Mouse (Mus musculus) embryonic fibroblast, embryonic 13.5 days (primary cell): Measurements from ENCODE around the gene Med17.

Source experiments
- CTCF ChIP-seq: IDR thresholded peaks from 2 replicates; pipeline ENCODE4 v1.5.1; 2011; ENCODE audit warnings: mild to moderate bottlenecking, control low read depth, low read length, moderate library complexity, borderline replicate concordance; ENCODE audit not compliant: insufficient read depth
- POLR2A ChIP-seq: IDR thresholded peaks from 2 replicates; pipeline ENCODE4 v1.6.1; 2011; ENCODE audit warnings: low read depth, mild to moderate bottlenecking, control low read depth, low read length, moderate library complexity

DNA sequence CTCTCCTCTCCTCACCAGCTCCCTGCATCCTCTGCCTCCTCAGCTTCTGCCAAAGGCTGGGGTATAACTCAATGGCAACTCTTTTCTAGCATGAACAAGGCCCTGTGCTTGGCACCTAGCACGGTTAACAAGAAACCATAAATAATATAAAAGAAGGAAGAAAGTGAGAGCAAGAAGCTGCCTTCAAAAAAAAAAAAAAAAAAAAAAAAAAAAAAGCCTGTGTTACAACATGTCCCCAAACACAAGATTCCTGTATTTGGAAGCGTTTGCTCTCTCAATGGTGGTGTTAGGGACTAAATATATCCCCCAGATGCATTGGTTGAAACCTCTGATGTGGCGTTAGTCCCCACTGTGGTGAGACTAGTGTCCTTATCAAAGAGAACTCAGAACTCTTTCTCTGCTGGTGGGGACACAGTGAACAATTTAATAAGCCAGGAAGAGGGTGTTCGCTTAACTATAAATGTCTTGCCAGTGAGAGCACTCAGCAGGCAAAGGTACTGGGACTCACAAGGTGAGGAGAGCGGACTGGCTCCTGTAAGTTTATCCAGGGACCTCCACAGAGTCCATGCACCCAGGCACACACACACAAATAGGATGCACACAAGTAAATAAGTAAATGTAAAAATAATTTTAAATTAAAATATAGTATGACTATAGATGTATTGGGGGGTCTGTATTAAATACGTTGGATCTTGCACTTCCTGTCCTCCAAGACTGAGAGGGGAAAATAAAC is 38.7 kb downstream of the Med17 start:
- TF ChIP-seq POLR2A (no peak), CTCF (no peak)
